Mouse (Mus musculus): ENCODE data around the gene AC170998.1.

DNA sequence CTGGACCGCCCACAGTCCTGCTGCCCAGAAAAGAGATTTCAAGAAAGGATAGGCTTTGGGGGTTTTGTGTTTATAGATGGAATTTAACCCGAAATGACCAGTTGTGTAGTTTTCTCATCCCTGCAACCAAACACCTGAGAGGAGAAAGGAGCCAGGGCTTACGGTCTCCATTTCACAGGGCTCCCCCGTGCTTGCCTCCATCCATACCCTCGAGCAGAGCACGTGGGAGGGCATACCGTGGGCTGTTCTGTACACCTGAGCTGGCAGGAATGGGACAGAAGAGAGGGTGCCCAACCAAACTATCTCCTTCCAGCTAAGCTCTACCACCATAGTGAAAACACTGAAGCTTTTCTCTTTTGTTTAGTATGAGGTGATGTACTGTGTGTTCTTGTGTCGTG lies 15.6 kb upstream of the AC170998.1 start:
- no peak for TF ChIP-seq EP300 (IDR thresholded peaks at IDR 0.05; ENCODE audit: low read depth)
- no peak for TF ChIP-seq CTCF (IDR thresholded peaks at IDR 0.05; ENCODE audit: low read depth)
